Mouse (Mus musculus): ENCODE results near the gene Otulin.

The Otulin gene

DNA sequence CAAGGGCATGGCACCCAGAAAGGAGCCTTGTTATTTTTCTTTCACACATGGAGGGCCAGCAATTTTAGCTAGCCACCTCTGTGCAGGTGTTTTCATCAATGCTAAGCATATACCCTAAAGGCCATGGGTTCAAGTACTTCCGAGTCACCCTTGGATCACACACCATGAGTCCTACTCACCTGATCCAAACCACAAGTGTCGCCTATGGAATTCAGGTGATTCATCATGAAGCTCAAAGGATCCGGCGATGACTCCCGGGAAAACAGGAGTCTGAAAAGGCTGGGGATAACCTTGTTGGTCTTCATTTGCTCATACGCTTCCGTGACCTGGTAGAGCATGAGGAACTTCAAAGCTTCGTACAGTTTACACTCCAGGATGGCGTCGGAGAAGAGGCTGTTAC, 27.4 kb upstream of the Otulin start:
- DNase-seq (ENCODE audit: low spot score), result no peak

- DNase-seq (ENCODE audit: low spot score), result no peak
Measured at GRCm38 (mm10) chr15:27656626-27657025, 26.1 kb upstream of the Otulin start.

DNA sequence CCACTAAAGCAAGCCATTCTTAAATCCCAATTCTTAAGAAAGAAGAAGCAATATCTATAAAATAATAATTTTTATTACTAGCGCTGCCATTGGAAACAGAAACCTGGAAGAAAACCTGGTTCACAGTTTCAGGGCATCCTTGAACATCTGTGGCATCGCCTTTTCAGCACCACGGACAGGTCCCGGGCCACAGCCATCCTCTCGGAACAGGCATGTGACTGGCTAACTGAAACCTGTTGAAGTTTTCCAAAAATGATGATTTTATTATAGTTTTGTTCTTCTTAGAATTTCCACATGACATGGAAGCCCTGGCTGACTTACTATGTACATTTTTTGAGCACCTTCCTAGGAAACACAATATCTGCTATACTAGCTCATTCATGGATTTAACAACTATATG, 24.5 kb upstream of the Otulin start:
- no peak for DNase-seq (ENCODE audit: low spot score)

DNA sequence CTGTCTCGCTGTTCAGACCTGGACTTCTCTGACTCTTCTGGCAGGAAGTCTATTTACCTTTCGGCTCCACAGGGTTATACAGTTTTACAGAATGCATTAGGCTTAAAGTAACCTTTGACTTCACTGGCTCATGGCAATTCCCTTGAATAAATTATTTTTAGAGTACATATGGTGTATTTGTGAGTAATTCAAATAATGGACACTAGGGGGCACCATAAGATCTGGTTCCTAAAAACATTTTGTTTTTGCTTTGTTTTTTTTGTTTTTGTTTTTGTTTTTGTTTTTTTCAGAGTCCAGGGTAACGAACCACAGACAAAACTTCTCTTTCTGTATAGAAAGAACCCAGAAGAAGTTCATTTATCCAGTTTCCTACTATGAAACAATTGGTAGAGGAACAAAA, 17.2 kb upstream of the Otulin start:
- DNase-seq (ENCODE audit: low spot score), result no peak

GRCm38 (mm10) chr15:27646665-27647064, 16.2 kb upstream of the Otulin start:
- no peak for DNase-seq (ENCODE audit: low spot score)

GRCm38 (mm10) chr15:27645250-27645649, 14.8 kb upstream of the Otulin start:
- no peak for DNase-seq (ENCODE audit: low spot score)

- DNase-seq (ENCODE audit: low spot score), result no peak
Measured at GRCm38 (mm10) chr15:27642895-27643294, 12.4 kb upstream of the Otulin start.

DNA sequence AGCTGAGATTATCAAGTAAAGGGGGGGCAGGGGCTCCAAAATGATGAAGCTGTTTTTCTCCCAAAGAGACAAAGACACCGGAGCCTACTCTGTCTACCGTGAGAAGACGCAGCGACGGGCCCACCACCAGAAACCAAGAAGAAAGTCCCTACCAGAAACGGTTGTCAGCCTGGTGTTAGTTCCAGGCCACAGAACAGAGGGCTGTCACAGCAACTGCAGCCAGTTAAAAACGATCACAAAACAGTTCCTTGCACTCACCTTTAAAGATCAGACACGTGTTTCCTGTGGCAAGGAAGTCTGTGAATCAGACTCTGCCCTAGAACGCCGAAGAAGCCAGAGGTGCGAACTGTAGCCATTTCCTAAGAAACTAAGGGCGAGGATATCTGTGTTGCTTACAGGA, 10.7 kb upstream of the Otulin start:
- no peak for DNase-seq (ENCODE audit: low spot score)

GRCm38 (mm10) chr15:27633941-27634900, 3.7 kb upstream of the Otulin start:
- no peak for DNase-seq (ENCODE audit: low spot score)

GRCm38 (mm10) chr15:27629800-27630600, 493 bp downstream of the Otulin start:
- no peak for DNase-seq (ENCODE audit: low spot score)

DNA sequence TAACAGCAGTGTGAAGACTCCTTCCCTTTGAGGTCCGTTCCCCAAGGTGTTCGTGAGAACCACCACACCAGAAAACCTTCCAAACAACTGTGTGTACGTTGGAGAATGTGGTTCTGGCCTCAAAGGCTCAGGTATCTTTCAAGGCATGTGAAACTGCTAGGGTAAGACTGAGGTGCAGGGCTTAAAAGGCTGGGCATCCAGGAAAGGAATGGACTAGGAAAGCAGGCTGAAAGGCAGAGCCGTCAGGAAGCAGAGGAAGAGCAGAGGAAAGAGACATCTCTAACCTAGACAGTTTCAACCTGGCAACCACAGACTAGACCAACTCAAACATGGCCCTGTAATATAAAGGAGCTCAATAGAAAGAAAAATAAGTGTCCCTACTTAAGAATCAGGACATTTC, 1.4 kb downstream of the Otulin start:
- DNase-seq (ENCODE audit: low spot score), result no peak

DNA sequence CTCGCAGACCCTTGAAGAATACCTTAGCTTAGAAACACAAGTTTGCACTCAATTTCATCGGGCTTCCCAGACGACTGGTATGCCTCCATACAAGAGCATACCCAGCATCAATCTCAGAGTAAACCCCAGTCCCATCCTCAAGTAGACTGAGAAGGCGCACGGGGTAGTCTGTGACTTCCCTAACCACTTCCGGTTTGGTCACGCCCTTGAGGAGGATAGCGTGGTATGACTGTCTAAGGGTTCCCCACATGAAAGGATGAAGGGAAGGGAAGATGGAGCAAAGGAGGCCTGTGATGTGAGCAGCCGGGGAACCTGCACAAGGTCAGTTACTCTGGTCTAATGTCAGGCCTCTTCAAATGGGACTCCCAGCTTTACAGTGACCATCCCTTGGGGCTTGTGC, 2.7 kb downstream of the Otulin start:
- no peak for DNase-seq (ENCODE audit: low spot score)

DNA sequence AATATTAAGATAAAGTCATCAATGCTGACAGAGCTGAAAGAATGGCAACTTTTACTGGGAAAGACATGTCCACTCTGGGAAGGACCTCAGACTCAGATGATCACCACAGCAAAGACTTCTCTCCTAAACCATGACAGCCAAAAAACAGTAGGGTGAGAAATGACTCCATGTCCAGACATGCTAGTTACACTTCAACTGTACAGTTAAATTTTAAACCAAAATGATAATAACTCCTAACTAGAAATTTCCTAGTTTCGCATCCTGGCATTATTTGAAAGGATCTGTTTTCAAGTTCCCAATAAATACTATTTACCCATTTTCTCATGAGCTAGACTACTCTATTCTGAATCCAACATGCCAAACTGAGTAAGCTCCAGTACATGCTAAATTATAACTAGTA, 4.2 kb downstream of the Otulin start:
- DNase-seq (ENCODE audit: low spot score), result no peak

GRCm38 (mm10) chr15:27625890-27626255, 4.6 kb downstream of the Otulin start:
- DNase-seq (ENCODE audit: low spot score), result no peak

DNA sequence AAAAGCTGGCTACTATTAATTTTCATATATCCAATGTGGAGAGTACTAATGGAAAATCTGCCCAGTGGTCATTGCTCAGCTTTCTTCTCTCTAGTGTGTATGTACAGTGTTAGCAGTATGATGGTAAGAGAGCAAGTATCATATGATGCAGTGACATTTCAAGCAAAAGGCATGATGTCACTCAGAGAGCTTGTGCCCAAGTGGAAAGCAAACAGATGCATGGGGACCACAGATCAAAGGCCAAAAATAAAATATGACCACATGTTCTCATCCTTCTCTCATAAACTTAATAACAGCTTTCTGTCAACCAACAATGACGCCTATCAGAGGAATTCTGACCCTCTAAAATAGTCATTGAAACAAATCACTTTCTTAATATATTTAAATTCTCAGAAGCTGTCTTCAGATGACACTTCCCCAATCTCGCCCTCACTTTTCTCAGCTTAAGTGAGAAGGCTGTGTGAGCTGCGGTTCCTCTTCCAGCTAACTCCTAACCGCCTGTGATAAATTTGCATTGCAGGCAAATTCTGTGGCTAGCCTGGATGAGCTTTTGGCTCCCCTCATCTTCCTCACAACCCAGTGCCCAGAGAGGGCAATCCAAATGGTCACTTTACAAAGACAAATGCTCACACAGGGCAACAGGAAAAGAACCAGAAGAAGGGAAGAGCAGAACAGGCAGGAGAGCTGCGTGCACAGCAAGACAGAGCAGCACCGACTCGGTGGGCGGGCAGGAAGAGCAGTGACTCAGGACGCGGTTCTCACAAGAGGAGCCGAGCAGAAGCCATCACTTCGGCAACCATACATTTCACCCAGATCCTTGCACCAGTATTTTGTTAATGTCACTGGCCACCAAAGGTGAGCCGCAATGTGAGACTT, 5.2 kb downstream of the Otulin start:
- no peak for DNase-seq (ENCODE audit: low spot score)

- no peak for DNase-seq (ENCODE audit: low spot score)
Measured at GRCm38 (mm10) chr15:27623286-27623685, 7.2 kb downstream of the Otulin start.

DNA sequence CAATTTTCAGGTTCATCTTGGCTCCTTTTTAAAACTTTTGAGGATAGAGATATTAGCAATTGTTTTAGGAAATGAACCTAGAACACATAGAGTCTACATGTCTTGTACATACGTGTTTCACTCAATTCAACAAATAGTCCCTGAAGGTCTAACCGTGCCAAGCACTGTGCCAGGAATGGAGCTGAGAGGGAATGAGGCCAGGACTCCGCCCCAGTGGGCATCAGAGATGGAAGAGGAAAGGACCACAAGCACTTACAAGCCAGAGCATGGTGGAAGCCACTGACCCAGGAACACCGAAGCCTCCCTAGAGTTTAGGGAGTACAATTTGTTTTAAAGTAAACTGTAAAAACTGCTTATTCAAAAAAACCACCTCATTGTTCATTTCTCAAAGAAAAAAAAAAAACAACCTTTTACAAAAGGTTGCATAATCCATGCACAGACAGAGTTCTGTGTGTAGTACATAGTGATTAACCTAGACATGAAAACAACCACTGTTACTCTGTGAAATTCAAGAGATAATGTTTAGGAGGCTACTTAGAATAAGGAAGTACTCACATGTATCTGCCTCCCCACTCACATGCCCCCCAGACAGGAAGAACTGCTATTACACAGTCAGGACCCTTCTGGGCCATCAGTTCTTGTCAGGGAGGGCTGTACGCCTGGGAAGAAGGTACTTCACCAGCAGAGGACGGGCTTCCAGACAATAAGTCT, 9.9 kb downstream of the Otulin start:
- no peak for DNase-seq (ENCODE audit: low spot score)

- DNase-seq (ENCODE audit: low spot score), result no peak
Measured at GRCm38 (mm10) chr15:27619683-27620082, 10.8 kb downstream of the Otulin start.

DNA sequence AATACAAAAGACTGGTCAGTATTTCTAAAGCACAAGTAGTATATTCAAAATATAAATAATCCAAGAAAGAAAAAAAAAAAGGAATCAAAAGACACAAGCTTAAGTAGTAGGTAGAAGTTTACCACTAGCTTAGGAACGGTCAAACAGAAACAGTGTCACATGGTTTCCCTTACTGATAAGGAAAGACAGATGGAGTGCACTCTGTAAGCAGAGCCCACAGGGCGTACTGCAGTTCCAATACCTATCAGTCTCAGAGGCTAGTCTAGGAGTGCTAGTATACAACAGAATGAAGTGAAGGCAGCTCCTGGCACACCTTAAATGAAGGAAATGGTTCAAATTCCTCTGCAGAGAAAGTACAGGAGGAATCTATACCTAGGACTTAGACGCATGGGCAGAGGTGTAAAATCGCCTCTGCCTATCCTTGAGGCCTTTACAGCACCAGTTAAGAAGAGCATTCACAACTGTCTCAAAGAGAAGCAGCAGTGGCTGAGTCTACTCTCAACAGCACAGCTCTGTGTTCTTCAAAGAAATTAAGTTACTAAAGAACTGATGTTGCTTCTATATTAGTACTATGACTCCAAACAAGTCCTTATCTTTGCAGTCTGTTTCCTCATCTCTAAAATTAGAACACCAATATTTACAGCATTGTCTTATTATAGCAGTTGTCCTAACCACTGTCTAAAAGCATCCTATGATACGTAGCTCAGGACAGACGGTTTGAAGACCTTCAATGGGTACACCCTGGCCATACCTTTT, 11.5 kb downstream of the Otulin start:
- no peak for DNase-seq (ENCODE audit: low spot score)

- no peak for DNase-seq (ENCODE audit: low spot score)
Measured at GRCm38 (mm10) chr15:27617227-27617626, 13.3 kb downstream of the Otulin start.

GRCm38 (mm10) chr15:27616159-27616558, 14.3 kb downstream of the Otulin start:
- no peak for DNase-seq (ENCODE audit: low spot score)

All from ovary, postnatal 10 days (tissue).